Mouse (Mus musculus) liver, embryonic 11.5 days (tissue): ENCODE data around the gene Spata31. TPM values are rescaled to one million over a fixed set of nuclear protein-coding genes. Genes with fewer than 3 reads are reported as not detected.

Source experiments
- ATAC-seq: fragments of 200-750 bp; cut with Nextera tagmentation; replicated peaks from 2 replicates; pipeline ENCODE4 v1.8.0; 2017; ENCODE audit warnings: moderate number of reproducible peaks, mild to moderate bottlenecking, moderate TSS enrichment, moderate library complexity; ENCODE audit not compliant: low FRiP score
- DNase-seq: peaks from one replicate; pipeline ENCODE4 v3.0.0-alpha.2; 2017; ENCODE audit warnings: low spot score
- H3K27ac ChIP-seq: fragments of 300-500 bp; sonication (generic); 2 replicates; pipeline ENCODE4 v1.5.1; 2014; ENCODE audit warnings: mild to moderate bottlenecking, low read depth, low read length, control low read depth
- H3K27me3 ChIP-seq: fragments of 300-500 bp; sonication (generic); replicated peaks from 2 replicates; pipeline ENCODE4 v1.6.1; 2014; ENCODE audit warnings: low read length, mixed read lengths; ENCODE audit not compliant: control insufficient read depth, insufficient read depth
- H3K36me3 ChIP-seq: fragments of 300-500 bp; sonication (generic); 2 replicates; pipeline ENCODE4 v1.6.1; 2014; ENCODE audit warnings: mild to moderate bottlenecking, low read length, moderate library complexity, mixed read lengths; ENCODE audit not compliant: control insufficient read depth, insufficient read depth
- H3K4me1 ChIP-seq: fragments of 300-500 bp; sonication (generic); replicated peaks from 2 replicates; pipeline ENCODE4 v1.6.1; 2014; ENCODE audit warnings: low read length, mixed read lengths; ENCODE audit not compliant: control insufficient read depth, insufficient read depth
- H3K4me2 ChIP-seq: fragments of 300-500 bp; sonication (generic); 2 replicates; pipeline ENCODE4 v1.6.1; 2014; ENCODE audit warnings: mild to moderate bottlenecking, control low read depth, moderate library complexity
- H3K4me3 ChIP-seq: fragments of 300-500 bp; sonication (generic); 2 replicates; pipeline ENCODE4 v1.5.1; 2014; ENCODE audit warnings: low read depth, low read length, control low read depth
- H3K9ac ChIP-seq: fragments of 300-500 bp; sonication (generic); 2 replicates; pipeline ENCODE4 v1.6.1; 2014; ENCODE audit warnings: low read depth, low read length, control low read depth
- H3K9me3 ChIP-seq: fragments of 300-500 bp; sonication (generic); 2 replicates; pipeline ENCODE4 v1.6.1; 2016; ENCODE audit warnings: low read length, inconsistent platforms, mixed read lengths; ENCODE audit not compliant: control insufficient read depth
- WGBS: fragments of 180-500 bp; shearing (Covaris S2); extraction: QIAGEN DNeasy Blood & Tissue Kit; methylation state at CpG from one replicate; pipeline ENCODE4 v1.1.7; 2014; 5-methylcytosine and 5-hydroxymethylcytosine counted together
- polyA plus RNA-seq: library from polyadenylated mRNA; unstranded; fragments of >200 nt; fragmentation: Nextera tagmentation; extraction: Ambion mirVana; gene quantifications from 2 replicates; pipeline ENCODE4 v1.2.1, GENCODE M21; 2014

Spata31 gene
- not detected in 2 replicates for polyA plus RNA-seq

DNA sequence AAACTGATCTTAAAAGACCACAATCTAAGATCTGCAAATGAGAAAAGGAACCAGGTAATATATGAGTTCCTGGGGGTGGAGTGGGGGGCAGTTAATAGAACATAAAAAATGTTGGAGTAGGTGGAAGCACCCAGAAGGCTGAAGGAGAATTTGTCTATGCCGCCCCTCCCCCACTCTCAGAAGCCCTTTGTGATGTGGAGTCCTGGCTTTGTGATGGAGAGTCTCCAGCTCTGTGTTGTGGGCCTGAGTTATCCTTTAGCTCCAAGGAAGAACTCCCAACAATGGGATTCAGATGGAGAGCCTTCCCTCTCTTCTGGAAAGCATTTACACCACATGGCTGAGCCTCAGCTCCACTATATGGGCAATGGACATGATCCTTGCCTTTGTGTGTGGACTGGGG lies at the start of gene Spata31:
Gene Spata31, plus strand, starts transcription at position 216 of the 400 bp plus-strand sequence.
- Histone ChIP-seq H3K4me2 (no peak within 1 kb of the TSS), H3K27ac (no peak within 1 kb of the TSS), H3K4me1 (no peaks in the 10 kb centered on the region), H3K27me3 (no peaks in the 10 kb centered on the region), H3K9me3 (no peaks in the 10 kb centered on the region), H3K36me3 (no peaks in the 10 kb centered on the region), H3K9ac (no peak within 1 kb of the TSS), H3K4me3 (no peak within 1 kb of the TSS)
- ATAC-seq, result no peak
- no peak for DNase-seq
- WGBS, result 50% methylated on average over 1 of the region's 1 CpGs

DNA sequence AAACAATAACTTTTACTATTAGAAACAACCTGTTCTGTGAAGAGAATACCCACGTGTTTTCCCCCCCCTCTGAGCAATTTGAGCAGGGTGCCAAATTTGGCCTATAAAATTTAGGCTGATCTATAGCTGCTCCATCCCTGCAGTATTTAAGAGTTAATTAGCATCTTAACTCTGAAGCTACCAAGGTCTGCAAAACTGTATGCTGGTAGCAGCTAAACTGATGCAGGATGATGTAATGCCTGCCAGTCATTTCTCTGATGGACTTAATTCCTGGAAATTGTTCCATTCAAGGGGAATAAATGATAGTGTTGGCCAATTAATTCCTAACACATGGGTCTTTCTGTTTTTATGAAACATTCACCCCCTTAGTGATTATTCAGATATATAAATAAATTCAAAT lies 14.1 kb upstream of the Spata31 start:
- no peaks in the 10 kb centered on the region for H3K36me3 ChIP-seq
- H3K4me1 ChIP-seq, result no peaks in the 10 kb centered on the region
- H3K9ac ChIP-seq, result no peak overlapping the region
- no peak overlapping the region for H3K4me3 ChIP-seq
- WGBS, result 45% methylated on average over 1 of the region's 1 CpGs
- no peaks in the 10 kb centered on the region for H3K27me3 ChIP-seq
- ATAC-seq, result no peak
- no peak for DNase-seq
- H3K27ac ChIP-seq, result no peak overlapping the region
- no peaks in the 10 kb centered on the region for H3K9me3 ChIP-seq
- no peak overlapping the region for H3K4me2 ChIP-seq

DNA sequence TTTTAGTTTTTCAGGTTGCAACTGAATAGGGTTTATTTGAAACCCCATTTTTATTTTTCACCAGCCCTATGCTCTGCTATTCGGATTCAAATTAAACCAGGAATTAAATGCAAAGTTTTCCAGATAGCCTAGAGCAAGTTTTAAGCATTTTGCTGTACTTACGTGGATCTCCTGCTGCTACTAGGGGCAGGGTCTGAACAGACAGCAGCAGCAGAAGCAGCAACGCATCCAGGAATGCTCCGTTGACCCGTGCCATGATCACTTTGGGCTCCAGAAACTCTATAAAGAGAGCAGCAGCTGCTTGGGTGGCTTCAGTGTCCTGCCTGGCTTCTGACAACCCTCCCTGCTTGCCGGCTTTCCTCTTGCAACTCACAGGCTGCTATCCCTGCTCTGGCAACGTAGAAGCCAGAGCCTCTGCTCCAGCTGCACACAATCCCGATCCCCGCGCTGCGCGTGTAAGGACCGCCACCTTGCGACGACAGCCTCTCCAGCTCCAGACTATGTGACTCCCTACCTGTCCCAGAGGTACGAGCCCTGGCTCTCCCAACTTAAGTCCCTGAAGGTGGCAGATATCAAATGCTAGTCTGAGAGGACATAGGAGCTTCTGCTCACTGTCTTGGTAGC lies 13.5 kb upstream of the Spata31 start, which contains the start of gene Cntnap3:
Gene Cntnap3, minus strand, starts transcription at position 371 of the 624 bp plus-strand sequence.
- no peak; the same call in 1 of the 2 replicates for ATAC-seq
- Histone ChIP-seq H3K9ac (no peak within 1 kb of the TSS), H3K9me3 (no peaks in the 10 kb centered on the region), H3K4me1 (no peaks in the 10 kb centered on the region), H3K27me3 (no peaks in the 10 kb centered on the region), H3K27ac (no peak within 1 kb of the TSS), H3K4me3 (no peak within 1 kb of the TSS), H3K4me2 (peak within 1 kb of the TSS; percentile 45; the same call in 1 of the 2 replicates), H3K36me3 (no peaks in the 10 kb centered on the region)
- no peak for DNase-seq
- 16% methylated on average over 16 of the region's 16 CpGs for WGBS

Other genes with a start within 250 kb of the Spata31 start
- 0.07 and 0.08 TPM in 2 replicates for gene Cntnap3, start 13.5 kb upstream of the Spata31 start, polyA plus RNA-seq
- not detected in 2 replicates for gene Spata31d1c, start 115.7 kb downstream of the Spata31 start, polyA plus RNA-seq
- gene Prss47, start 135.4 kb downstream of the Spata31 start, polyA plus RNA-seq, result not detected in 2 replicates
- 68.1 and 78.1 TPM in 2 replicates for gene Mfsd14b, start 195.6 kb downstream of the Spata31 start, polyA plus RNA-seq
- not detected in 2 replicates for gene Olfr465-ps1, start 220.7 kb downstream of the Spata31 start, polyA plus RNA-seq
- not detected in 2 replicates for gene Olfr466, start 232.8 kb downstream of the Spata31 start, polyA plus RNA-seq